Mouse (Mus musculus) embryonic facial prominence, embryonic 10.5 days (tissue): Measurements from ENCODE around the gene Olfr1193. TPM values are rescaled to one million over a fixed set of nuclear protein-coding genes. Genes with fewer than 3 reads are reported as not detected.
"Not testable (repeated sequence)": the region's sequence is repeated elsewhere in the genome, so short reads cannot be mapped to it uniquely, and the experiment has no call there.

Experiments
- DNase-seq: peaks from one replicate; pipeline ENCODE4 v3.0.0-alpha.2; 2017; ENCODE audit warnings: low spot score
- H3K27ac ChIP-seq: fragments of 300-500 bp; sonication (generic); replicated peaks from 2 replicates; pipeline ENCODE4 v1.5.1; 2016; ENCODE audit warnings: mild to moderate bottlenecking
- H3K27me3 ChIP-seq: fragments of 300-500 bp; sonication (generic); replicated peaks from 2 replicates; pipeline ENCODE4 v1.6.1; 2016; ENCODE audit warnings: low read depth, mild to moderate bottlenecking; ENCODE audit not compliant: poor library complexity, severe bottlenecking
- H3K36me3 ChIP-seq: fragments of 300-500 bp; sonication (generic); replicated peaks from 2 replicates; pipeline ENCODE4 v1.6.1; 2016; ENCODE audit warnings: mild to moderate bottlenecking, moderate library complexity
- H3K4me1 ChIP-seq: fragments of 300-500 bp; sonication (generic); 2 replicates; pipeline ENCODE4 v1.6.1; 2016
- H3K4me3 ChIP-seq: fragments of 300-500 bp; sonication (generic); 2 replicates; pipeline ENCODE4 v1.5.1; 2016; ENCODE audit warnings: mild to moderate bottlenecking, moderate library complexity
- H3K9me3 ChIP-seq: fragments of 300-500 bp; sonication (generic); 2 replicates; pipeline ENCODE4 v1.6.1; 2016; ENCODE audit warnings: mild to moderate bottlenecking
- whole genome bisulfite sequencing: fragments of 180-500 bp; shearing (Covaris S2); methylation state at CpG from one replicate; pipeline ENCODE4 v1.1.7; 2016; 5-methylcytosine and 5-hydroxymethylcytosine counted together
- polyA plus RNA-seq: library from polyadenylated mRNA; unstranded; fragments of >200 nt; fragmentation: Nextera tagmentation; extraction: Ambion mirVana; gene quantifications from 2 replicates; pipeline ENCODE4 v1.2.1, GENCODE M21; 2016

Gene Olfr1193
- not detected in 2 replicates for polyA plus RNA-seq

GRCm38 (mm10) chr2:88675328-88675727 is at the start of gene Olfr1193:
Gene Olfr1193 (plus strand): TSS chr2:88675628.
- not testable (repeated sequence) for H3K36me3 ChIP-seq, H3K27me3 ChIP-seq, H3K9me3 ChIP-seq, H3K4me1 ChIP-seq, H3K27ac ChIP-seq, H3K4me3 ChIP-seq, DNase-seq

GRCm38 (mm10) chr2:88640242-88640641 is 35.2 kb upstream of the Olfr1193 start, which contains the start of gene Olfr1191-ps1:
Gene Olfr1191-ps1 (plus strand): TSS chr2:88640542.
- 86% methylated on average over 1 of the region's 1 CpGs for WGBS
- H3K4me1 ChIP-seq, H3K4me3 ChIP-seq, H3K9me3 ChIP-seq, H3K27ac ChIP-seq, H3K36me3 ChIP-seq, DNase-seq, H3K27me3 ChIP-seq: not testable (repeated sequence)

GRCm38 (mm10) chr2:88648209-88648608 is 27.2 kb upstream of the Olfr1193 start, which contains the start of gene Olfr1192-ps1:
Gene Olfr1192-ps1 (plus strand): TSS chr2:88648509.
- Histone ChIP-seq H3K27ac (no peak within 1 kb of the TSS), H3K4me1 (no peaks in the 10 kb centered on the region), H3K4me3 (no peak within 1 kb of the TSS), H3K9me3 (no peaks in the 10 kb centered on the region), H3K36me3 (no peaks in the 10 kb centered on the region), H3K27me3 (no peaks in the 10 kb centered on the region)
- DNase-seq: no peak
- WGBS: 44% methylated on average over 1 of the region's 1 CpGs

DNA sequence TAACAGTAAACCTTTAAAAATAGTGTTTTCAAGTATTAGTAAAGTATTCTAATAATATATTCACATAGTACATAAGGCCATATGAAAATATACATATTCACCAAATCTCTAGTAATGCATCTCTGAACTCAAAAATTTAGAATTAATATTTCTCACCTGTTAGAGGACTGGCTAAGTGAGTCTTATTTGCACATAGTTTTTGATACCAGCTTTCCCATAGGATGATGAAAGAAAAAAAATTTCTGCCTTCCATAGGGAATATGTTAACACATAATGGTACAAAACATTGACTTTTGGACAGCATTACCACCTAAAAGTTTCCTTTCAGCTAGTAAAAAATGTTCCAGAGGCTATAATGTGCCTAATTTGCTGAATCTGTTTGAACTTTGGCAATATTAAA is 13.7 kb downstream of the Olfr1193 start, which contains the start of gene Olfr1195:
Gene Olfr1195 (minus strand): TSS at position 101 of the 400 bp plus-strand sequence.
- Histone ChIP-seq H3K36me3 (no peaks in the 10 kb centered on the region), H3K4me1 (no peaks in the 10 kb centered on the region), H3K27me3 (no peaks in the 10 kb centered on the region), H3K4me3 (no peak within 1 kb of the TSS), H3K27ac (no peak within 1 kb of the TSS), H3K9me3 (no peaks in the 10 kb centered on the region)
- DNase-seq: no peak

DNA sequence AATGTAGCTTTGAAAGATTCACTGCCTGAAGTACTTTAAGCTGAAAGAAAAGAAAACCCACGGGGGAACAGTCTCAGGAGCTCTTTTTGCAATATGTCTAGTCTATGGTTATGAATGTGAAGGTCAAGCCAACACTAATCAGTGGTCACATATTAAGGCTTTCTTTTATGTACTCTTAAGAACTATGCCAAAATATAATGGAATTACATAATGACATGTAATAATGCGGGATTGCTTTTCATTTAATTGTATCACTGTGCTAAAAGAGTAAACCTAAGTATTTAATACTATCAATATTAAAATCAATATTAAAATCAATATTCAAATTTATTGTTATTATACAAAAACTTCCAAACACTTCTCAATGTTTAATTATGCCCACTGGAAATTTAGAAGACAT is 29.1 kb downstream of the Olfr1193 start, which contains the start of gene Olfr1196:
Gene Olfr1196 (minus strand): TSS at position 101 of the 400 bp plus-strand sequence.
- no peaks in the 10 kb centered on the region for H3K9me3 ChIP-seq
- DNase-seq: no peak
- WGBS: 87% methylated on average over 2 of the region's 2 CpGs
- no peaks in the 10 kb centered on the region for H3K36me3 ChIP-seq
- no peak within 1 kb of the TSS for H3K4me3 ChIP-seq
- H3K27me3 ChIP-seq: no peaks in the 10 kb centered on the region
- no peaks in the 10 kb centered on the region for H3K4me1 ChIP-seq
- H3K27ac ChIP-seq: no peak within 1 kb of the TSS

Other genes with a start within 250 kb of the Olfr1193 start
- gene Olfr1181, start 249.5 kb upstream of the Olfr1193 start, polyA plus RNA-seq: not detected in 2 replicates
- not detected in 2 replicates for gene Gm13757, start 226.5 kb upstream of the Olfr1193 start, polyA plus RNA-seq
- not detected in 2 replicates for gene Olfr1183, start 220.8 kb upstream of the Olfr1193 start, polyA plus RNA-seq
- not detected in 2 replicates for gene Olfr1184, start 192.0 kb upstream of the Olfr1193 start, polyA plus RNA-seq
- not detected in 2 replicates for gene Olfr1185-ps1, start 182.3 kb upstream of the Olfr1193 start, polyA plus RNA-seq
- not detected in 2 replicates for gene Olfr1186, start 157.1 kb upstream of the Olfr1193 start, polyA plus RNA-seq
- not detected in 2 replicates for gene Olfr1188, start 118.7 kb upstream of the Olfr1193 start, polyA plus RNA-seq
- not detected in 2 replicates for gene Olfr1189, start 89.2 kb upstream of the Olfr1193 start, polyA plus RNA-seq
- gene Olfr1191-ps1, start 35.1 kb upstream of the Olfr1193 start, polyA plus RNA-seq: not detected in 2 replicates
- gene Olfr1192-ps1, start 27.1 kb upstream of the Olfr1193 start, polyA plus RNA-seq: not detected in 2 replicates
- gene Olfr1195, start 13.6 kb downstream of the Olfr1193 start, polyA plus RNA-seq: not detected in 2 replicates
- not detected in 2 replicates for gene Olfr1196, start 29.0 kb downstream of the Olfr1193 start, polyA plus RNA-seq
- gene Olfr1197, start 56.7 kb downstream of the Olfr1193 start, polyA plus RNA-seq: not detected in 2 replicates
- not detected in 2 replicates for gene Olfr1198, start 75.7 kb downstream of the Olfr1193 start, polyA plus RNA-seq
- not detected in 2 replicates for gene Olfr1199, start 84.8 kb downstream of the Olfr1193 start, polyA plus RNA-seq
- gene Olfr1200, start 94.9 kb downstream of the Olfr1193 start, polyA plus RNA-seq: not detected in 2 replicates
- not detected in 2 replicates for gene Olfr1201, start 117.4 kb downstream of the Olfr1193 start, polyA plus RNA-seq
- 0.04 TPM in 1 of 2 replicates, not detected in the other for gene Olfr1202, start 138.9 kb downstream of the Olfr1193 start, polyA plus RNA-seq
- not detected in 2 replicates for gene Olfr1205, start 154.1 kb downstream of the Olfr1193 start, polyA plus RNA-seq
- not detected in 2 replicates for gene Olfr1204, start 173.7 kb downstream of the Olfr1193 start, polyA plus RNA-seq
- gene Olfr1206, start 187.6 kb downstream of the Olfr1193 start, polyA plus RNA-seq: not detected in 2 replicates
- not detected in 2 replicates for gene Olfr1208, start 226.7 kb downstream of the Olfr1193 start, polyA plus RNA-seq
- not detected in 2 replicates for gene Olfr1209, start 239.5 kb downstream of the Olfr1193 start, polyA plus RNA-seq